Mouse (Mus musculus): ENCODE results near the gene Ctnna2.

The Ctnna2 gene

DNA sequence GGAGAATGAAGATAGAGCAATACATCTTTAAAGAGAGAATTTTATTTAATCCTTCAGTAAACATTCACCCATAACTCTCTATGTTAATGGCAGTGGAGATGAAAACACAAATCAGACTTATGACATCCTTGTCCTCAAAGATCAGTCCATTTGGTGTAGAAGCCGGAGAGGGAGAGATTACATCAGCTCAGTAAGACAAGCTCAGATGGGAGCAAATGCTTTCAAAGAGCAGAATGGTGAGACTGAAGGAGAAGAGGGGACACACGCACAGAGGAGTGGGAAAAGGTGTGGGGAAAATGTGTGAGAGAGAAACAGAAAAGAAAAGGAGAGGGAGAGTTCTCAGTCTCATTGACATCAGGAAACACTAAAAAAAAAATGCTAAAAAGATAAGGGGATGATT, 144.8 kb downstream of the Ctnna2 start:
- POLR2A ChIA-PET, result no interaction called here

GRCm38 (mm10) chr6:77827526-77827925, 152.0 kb downstream of the Ctnna2 start:
- ChIA-PET CTCF (no interaction called here), POLR2A (no interaction called here)

More for the DNA sequence above, 144.8 kb downstream of the Ctnna2 start:
- CTCF ChIA-PET, result no interaction called here

DNA sequence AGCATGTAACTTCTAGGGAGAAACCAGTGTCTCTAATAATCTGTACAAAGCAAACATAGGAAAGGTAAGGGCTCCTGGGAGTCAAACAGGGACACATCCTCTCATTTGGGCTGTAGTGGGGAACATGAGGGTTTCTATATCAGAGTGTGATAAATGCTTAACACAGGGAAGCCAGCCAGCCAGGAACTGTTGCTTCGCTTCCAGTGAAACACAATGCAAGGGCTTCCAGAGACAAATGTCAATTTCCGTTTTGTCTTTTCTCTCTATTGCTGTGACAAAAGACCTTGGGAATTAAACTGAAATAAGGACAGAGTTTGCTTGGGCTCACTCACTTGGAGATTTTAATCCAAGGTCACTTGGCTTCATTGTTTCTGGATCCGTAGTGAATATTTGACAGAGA, 162.4 kb downstream of the Ctnna2 start:
- CTCF ChIA-PET, result no interaction called here
- POLR2A ChIA-PET, result no interaction called here

GRCm38 (mm10) chr6:77811041-77811440, 168.5 kb downstream of the Ctnna2 start:
- POLR2A ChIA-PET, result no interaction called here

GRCm38 (mm10) chr6:77802604-77803003, 176.9 kb downstream of the Ctnna2 start:
- CTCF ChIA-PET, result no interaction called here

More at GRCm38 (mm10) chr6:77811041-77811440, 168.5 kb downstream of the Ctnna2 start:
- CTCF ChIA-PET, result no interaction called here

DNA sequence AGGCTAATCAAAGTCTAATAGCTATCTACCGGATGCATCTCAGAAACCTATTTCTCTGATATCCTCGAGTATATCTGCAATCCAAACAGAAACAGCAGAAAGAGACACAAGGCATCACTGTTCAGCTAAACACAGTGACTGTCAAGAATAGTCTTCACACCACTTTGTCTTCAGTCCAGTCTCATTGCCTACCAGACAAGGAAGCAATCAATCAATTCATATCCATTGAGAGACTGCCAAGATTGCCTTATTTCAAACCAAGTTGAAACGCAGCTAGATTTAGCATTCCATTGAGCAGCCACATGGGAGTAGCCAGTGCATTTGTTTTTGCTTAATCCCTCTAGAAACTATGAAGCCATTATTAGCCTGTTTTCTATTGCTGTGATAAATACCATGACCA, 196.2 kb downstream of the Ctnna2 start:
- POLR2A ChIA-PET, result no interaction called here
- CTCF ChIA-PET, result no interaction called here

More at GRCm38 (mm10) chr6:77802604-77803003, 176.9 kb downstream of the Ctnna2 start:
- POLR2A ChIA-PET, result no interaction called here

DNA sequence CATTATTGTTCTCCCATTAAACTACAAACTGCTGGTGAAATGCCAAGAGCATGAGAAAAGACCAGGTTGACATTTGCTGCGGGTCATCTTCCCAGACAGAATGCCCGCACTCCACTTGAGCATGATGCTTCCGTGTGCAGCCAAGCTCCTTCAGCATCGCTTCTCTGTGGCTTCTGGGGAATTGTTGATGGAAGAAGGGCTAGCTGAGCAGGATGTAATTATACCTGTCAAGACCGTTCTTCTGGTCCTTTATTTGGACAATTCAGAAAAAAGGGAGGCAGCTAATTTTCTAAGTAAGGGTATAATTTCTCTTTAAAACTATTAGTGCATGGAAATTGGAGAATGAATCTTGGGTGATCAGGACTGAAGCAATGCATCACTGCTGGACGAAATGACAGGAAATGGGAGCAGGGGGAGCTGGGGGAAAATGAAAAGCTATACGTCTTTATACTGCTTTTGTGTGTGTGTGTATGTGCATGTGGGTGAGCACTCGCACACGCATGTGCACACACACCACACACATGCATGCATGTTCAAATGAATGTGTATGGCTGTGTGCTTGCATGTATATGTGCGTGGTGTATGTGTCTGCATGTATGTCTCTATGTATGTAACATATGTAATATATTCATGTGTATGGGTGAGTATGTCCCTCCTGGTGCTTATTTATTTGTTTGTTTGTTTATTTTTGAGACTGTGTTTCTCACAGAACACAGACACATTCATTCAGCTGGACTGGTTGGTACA, 211.0 kb downstream of the Ctnna2 start:
- ChIA-PET POLR2A (no interaction called here), CTCF (no interaction called here)

DNA sequence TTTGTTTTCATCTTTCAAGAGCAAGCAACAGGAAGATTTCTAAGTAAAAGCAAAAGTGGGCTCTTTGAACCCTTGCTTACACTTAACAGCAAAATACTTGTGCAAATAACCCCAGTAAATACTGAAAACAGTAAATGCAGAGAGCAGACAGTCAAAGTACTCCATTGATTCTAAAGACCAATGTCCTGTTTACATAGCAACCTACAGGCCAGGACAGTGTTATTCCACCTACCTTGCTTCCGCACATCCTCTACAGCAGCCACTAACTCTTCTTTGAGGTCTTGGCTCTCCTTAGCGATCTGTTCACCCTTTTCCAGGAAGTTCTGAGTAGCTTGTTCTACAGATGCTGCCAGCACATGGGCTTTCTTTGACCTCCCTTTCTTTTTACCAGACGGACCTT, 221.3 kb downstream of the Ctnna2 start:
- CTCF ChIA-PET, result no interaction called here
- POLR2A ChIA-PET, result no interaction called here

DNA sequence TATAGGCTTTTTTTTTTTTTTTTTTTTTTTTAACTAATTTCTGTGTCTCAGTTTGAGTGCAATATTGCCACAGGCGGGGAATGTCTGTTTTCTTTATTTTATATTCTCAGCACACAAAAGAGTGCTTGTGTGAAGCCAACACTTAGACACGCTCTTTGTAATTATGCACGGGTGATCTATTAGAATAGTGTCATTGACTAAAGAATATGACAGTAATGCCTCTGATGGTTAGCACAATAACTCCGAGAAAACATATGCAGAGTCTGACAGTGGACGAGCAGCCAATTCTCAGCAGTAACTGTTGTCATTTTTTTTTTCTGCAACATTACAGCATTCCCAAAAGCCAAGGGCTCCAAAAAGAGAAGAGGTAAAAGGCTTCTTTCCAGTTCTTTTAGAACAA, 234.1 kb downstream of the Ctnna2 start:
- CTCF ChIA-PET, result no interaction called here
- POLR2A ChIA-PET, result interaction anchor here in 1 of 4 experiments (0.7 kb wide), 1 partner anchor 11 kb away, joined by 3 read pairs; no protein-coding TSS in a partner anchor

- POLR2A ChIA-PET, result no interaction called here
- CTCF ChIA-PET, result no interaction called here
Measured at GRCm38 (mm10) chr6:77743651-77744050, 235.8 kb downstream of the Ctnna2 start.

GRCm38 (mm10) chr6:77742988-77743387, 236.5 kb downstream of the Ctnna2 start:
- ChIA-PET CTCF (no interaction called here), POLR2A (no interaction called here)

- ChIA-PET CTCF (no interaction called here), POLR2A (no interaction called here)
Measured at GRCm38 (mm10) chr6:77738640-77739039, 240.9 kb downstream of the Ctnna2 start.

DNA sequence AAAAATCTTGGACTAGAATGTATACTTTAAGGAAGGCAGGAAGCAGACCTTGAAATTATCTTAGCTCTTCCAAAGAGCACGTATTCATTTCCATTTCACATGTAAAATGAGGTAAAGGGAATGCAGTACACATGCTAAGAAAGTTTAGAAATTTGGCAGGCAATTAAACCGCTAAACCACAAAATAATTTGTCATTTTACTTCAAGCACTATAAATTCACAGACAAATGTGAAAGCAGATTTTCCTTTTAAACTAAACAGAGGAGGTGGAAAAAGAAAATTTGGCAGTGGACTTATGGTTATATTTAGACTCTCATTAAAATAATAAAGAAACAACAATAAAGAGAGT, 254.6 kb downstream of the Ctnna2 start:
- ChIA-PET POLR2A (no interaction called here), CTCF (no interaction called here)

DNA sequence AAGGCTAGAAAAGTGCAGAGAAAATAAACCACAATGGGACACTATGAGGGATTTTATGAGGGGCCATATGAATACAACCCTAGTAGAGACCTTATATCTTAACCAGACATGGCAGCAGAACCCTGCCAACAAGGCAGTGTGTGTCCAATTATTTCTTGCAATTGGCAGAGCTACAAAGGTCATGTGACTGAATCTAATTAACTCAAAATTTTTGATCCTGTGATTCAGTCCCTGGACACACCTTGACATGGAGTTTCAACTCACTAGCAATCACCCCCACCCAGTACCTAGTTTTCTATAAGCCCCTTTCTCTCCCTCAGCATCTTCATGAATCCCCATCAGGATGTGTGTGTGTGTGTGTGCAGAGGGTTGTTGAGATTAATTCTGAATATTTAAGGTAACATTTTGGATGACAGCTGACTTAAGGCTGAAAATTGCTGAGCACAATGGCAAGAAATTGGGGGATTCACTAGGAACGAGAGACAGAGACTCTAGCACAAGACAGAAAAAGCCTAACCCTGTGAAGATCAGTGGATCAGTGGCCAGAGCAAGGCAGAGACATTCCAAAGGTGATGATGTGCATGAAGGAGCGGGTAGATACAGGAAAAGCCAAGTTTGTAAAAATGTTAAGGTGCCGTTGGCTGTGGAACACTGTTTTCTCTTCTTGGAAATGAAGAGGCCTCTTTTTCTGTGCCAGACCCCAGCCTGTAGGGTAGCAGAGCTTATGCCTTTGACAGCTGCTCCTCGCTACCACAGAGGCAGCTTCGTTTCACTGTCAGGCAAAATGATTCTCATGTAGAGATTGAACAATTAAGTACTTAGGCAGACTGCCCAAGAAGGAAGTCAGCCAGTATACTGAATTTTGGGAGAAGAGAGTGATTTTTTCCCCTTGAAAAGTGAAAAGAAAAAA, 255.2 kb downstream of the Ctnna2 start:
- ChIA-PET POLR2A (no interaction called here), CTCF (no interaction called here)

GRCm38 (mm10) chr6:77694093-77694492, 285.4 kb downstream of the Ctnna2 start:
- CTCF ChIA-PET, result no interaction called here
- POLR2A ChIA-PET, result no interaction called here

DNA sequence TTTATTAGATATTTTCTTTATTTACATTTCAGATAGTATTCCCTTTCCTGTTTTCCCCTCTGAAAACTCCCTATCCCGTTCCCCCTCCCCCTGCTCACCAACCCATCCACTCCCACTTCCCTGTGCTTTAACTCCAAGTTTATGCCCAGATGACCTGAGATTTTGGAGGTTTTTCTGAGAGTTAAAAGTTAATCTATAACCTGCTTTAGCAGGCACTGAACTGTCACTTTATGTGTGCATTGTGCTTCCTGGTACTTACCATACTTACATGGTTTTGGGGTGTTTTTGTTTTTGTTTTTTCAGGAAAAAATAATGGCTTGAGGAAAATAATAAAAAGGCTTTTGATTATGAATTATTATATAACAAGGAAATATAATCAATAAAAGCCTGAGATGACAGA, 292.3 kb downstream of the Ctnna2 start:
- ChIA-PET CTCF (no interaction called here), POLR2A (no interaction called here)

DNA sequence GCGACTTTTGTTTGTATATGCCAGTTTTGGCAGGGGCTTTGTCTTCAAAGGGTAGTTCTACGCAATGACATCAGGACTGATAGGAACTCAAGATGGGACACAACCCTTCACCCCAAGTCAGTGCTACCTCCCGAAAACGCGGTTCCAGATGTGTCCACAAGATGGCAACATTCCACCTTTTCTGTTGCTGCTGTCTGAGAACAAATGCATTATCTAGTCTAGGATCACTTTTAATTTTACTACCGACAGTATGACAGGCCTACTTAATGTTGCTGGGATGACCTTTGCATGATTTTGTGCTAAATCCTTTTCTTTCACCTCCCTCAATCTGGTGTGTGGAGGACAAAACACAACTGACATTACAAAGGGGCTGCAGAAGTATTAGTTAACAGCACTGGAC, 329.4 kb downstream of the Ctnna2 start:
- CTCF ChIA-PET, result no interaction called here
- POLR2A ChIA-PET, result no interaction called here

- POLR2A ChIA-PET, result no interaction called here
- CTCF ChIA-PET, result no interaction called here
Measured at GRCm38 (mm10) chr6:77644591-77644990, 334.9 kb downstream of the Ctnna2 start.

DNA sequence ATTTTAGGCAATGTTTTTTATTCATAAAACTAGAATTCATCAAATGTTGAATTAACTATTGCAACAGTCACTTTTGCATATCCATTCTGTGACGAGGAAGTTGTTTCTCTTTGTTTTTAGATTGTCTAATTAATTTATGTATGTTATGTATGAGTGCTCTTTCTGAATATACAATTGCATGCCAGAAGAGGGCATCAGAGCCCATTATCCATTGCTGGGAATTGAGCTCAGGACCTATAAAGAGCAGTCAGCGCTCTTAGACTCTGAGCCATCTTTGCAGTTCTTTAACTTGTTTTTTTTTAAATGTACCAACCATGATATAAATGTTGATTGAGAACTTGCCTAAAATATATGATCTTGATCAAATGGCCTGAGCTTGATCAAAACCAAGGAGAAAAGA, 340.7 kb downstream of the Ctnna2 start:
- POLR2A ChIA-PET, result no interaction called here
- CTCF ChIA-PET, result interaction anchor here in 1 of 4 experiments (0.6 kb wide), 1 partner anchor 353 kb away, joined by 3 read pairs; no protein-coding TSS in a partner anchor

DNA sequence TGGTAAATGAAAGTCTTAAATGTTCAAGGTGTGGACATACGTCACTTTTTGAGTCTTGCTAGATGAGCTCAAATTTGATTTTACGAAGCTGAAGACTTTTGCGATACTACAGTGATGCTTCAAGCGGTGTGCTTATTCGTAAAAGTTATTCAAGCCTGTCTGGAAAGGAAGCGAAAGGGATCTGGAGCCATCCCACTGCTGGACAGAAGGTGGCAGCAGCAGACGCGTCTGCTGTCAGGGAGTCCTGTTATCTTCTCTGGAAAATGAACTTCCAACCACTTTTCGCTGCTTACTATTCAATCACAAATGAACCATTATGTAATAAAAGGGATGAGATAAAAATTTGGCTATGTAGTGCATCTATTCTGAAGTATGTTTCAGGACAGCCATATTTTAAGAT, 345.5 kb downstream of the Ctnna2 start:
- ChIA-PET POLR2A (no interaction called here), CTCF (no interaction called here)

DNA sequence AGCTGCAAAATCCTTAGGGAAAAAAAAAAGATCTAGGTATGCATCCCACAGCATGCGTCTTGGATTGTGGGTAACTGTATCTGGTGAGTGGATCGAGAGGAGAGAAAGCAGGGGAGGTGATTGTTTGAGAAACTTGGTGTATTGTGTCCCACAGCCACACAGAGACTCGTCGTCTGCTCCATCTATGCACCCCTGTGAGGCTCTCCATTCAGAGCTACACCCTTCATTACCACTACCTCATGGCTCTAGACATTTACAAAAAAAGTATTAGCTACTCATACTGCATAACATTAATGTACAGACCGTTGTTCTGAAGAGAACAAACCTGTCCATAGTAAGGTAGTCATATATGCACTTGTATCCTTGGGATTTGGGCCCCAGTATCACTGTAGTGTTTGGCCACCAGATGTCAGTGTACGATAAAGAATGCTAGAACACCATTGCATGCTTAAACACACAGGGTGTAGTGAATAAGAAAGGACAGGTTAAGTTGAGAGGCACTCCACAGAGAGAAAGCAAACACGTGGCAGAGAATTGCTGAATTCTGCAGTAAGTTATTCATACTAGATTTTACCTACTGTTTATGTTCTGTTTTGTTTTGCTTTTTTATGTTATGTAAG, 350.8 kb downstream of the Ctnna2 start:
- POLR2A ChIA-PET, result no interaction called here
- CTCF ChIA-PET, result interaction anchor here in 3 of 4 experiments (0.6 kb wide), 3 partner anchors 186 to 880 kb away, joined by 3 to 11 read pairs (median 3); partner anchors contain the start of gene Lrrtm1 (in 1 of the 3)
